ENCODE assay signal across 8 mouse cellular contexts in the genomic region with DNA sequence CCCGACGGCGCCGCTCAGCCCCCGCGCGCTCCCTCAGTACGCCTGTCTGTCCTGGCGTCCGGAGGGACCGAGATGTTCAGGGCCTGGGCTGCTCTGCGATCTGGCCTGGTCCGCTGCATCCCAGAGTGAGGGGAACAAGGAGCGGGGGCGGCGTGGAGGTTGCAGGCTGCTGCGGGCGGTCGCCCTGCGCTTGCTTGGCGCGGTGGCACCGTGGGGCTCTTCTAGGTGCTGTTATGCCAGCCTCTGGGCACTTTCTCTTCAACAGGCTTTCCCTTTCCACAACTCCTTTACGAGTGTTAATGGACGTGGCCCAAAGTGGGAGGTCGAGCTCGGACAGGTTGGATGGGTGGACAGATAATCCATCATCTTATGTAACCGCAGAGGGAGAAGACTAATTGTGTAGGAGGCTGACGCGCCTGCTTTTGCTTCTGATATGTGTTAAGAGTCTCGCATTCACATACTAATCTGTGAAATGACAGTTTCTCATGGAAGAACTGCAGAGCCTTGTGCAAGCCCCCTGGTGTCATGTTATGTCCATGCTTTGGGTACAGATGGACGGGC. TPM values are rescaled to one million over a fixed set of nuclear protein-coding genes. Genes with fewer than 3 reads are reported as not detected.
A peak's percentile ranks its signal among the peaks of the same experiment; 100 is the strongest.
DNase-seq lines count a peak whose midpoint lies in the region; ATAC-seq and TF ChIP-seq lines count a peak whose summit lies in the region.

No protein-coding gene starts in this region.

- no peak overlapping the region for H3K27ac ChIP-seq in thymus, adult 2 months (ENCODE audit: control insufficient read depth, insufficient read depth, low read length)
- H3K27ac ChIP-seq in heart, embryonic 14.5 days (replicated peaks in 1 of 2; ENCODE audit: control insufficient read depth in 1 of 2, insufficient read depth in 1 of 2, low read depth in 2 of 2, low read length in 2 of 2): peak overlapping the region in 1 of 2 experiments; percentile 42; a peak in 1 of 4 replicates
- 0 out of 2 replicates have a peak overlapping the region, but pooled peaks have one; percentile 52 for H3K27ac ChIP-seq in limb, embryonic 14.5 days (replicated peaks; ENCODE audit: low read depth, low read length)

- peaks cover 70% of the 10 kb centered on the region for H3K27me3 ChIP-seq in erythroblast, embryonic 14.5 days (ENCODE audit: control insufficient read depth)
- H3K27me3 ChIP-seq in thymus, adult 2 months (ENCODE audit: control insufficient read depth, insufficient read depth, low read length): no peaks in the 10 kb centered on the region
- H3K27me3 ChIP-seq in heart, embryonic 14.5 days (ENCODE audit: control insufficient read depth, insufficient read depth, low read length): peaks cover 15% of the 10 kb centered on the region
- H3K27me3 ChIP-seq in limb, embryonic 14.5 days (ENCODE audit: control insufficient read depth, insufficient read depth, low read length): no peaks in the 10 kb centered on the region

- peaks cover 3% of the 10 kb centered on the region; the same call in 1 of the 2 replicates for H3K9me3 ChIP-seq in erythroblast, embryonic 14.5 days (ENCODE audit: control insufficient read depth, low read length)
- no peaks in the 10 kb centered on the region for H3K9me3 ChIP-seq in heart, embryonic 14.5 days (ENCODE audit: control insufficient read depth, low read length)
- no peaks in the 10 kb centered on the region for H3K9me3 ChIP-seq in limb, embryonic 14.5 days (ENCODE audit: control insufficient read depth, low read length)

- H3K9ac ChIP-seq in heart, embryonic 14.5 days (ENCODE audit: low read length): peak overlapping the region; percentile 85
- H3K9ac ChIP-seq in limb, embryonic 14.5 days (ENCODE audit: low read depth, low read length, severe bottlenecking): peak overlapping the region; percentile 78

- TF ChIP-seq CTCF in thymus, adult 2 months (IDR thresholded peaks at IDR 0.05; ENCODE audit: borderline replicate concordance, control insufficient read depth, extremely low read depth, insufficient read depth, low read length, poor library complexity): no peak

- H3K4me1 ChIP-seq in erythroblast, embryonic 14.5 days (ENCODE audit: control insufficient read depth): peaks cover 18% of the 10 kb centered on the region
- H3K4me1 ChIP-seq in thymus, adult 2 months (replicated peaks; ENCODE audit: control insufficient read depth, insufficient read depth, low read length): peaks cover 41% of the 10 kb centered on the region
- peaks cover 8 to 30% of the 10 kb centered on the region in 2 experiments; a peak in 3 of 4 replicates for H3K4me1 ChIP-seq in heart, embryonic 14.5 days (ENCODE audit: control insufficient read depth in 2 of 2, insufficient read depth in 2 of 2, low read length in 2 of 2)
- peaks cover 34% of the 10 kb centered on the region for H3K4me1 ChIP-seq in limb, embryonic 14.5 days (ENCODE audit: control insufficient read depth, insufficient read depth, low read length)

- H3K36me3 ChIP-seq in erythroblast, embryonic 14.5 days (ENCODE audit: control insufficient read depth): no peaks in the 10 kb centered on the region
- no peaks in the 10 kb centered on the region for H3K36me3 ChIP-seq in thymus, adult 2 months (ENCODE audit: control insufficient read depth, insufficient read depth, low read length)
- no peaks in the 10 kb centered on the region for H3K36me3 ChIP-seq in heart, embryonic 14.5 days (ENCODE audit: control insufficient read depth, insufficient read depth, low read length)
- H3K36me3 ChIP-seq in limb, embryonic 14.5 days (ENCODE audit: control insufficient read depth, insufficient read depth, low read length): no peaks in the 10 kb centered on the region

- no peak for TF ChIP-seq POLR2A in thymus, adult 2 months (IDR thresholded peaks at IDR 0.05; ENCODE audit: control insufficient read depth, extremely low read depth, insufficient read depth, low read length, poor library complexity)
- TF ChIP-seq POLR2A in limb, embryonic 14.5 days (IDR thresholded peaks at IDR 0.05; ENCODE audit: borderline replicate concordance, extremely low read depth, insufficient read depth, insufficient read length): no peak

- peak; percentile 45 for DNase-seq in thymus, adult 2 months
- DNase-seq in thymus, postnatal 25 days: no peak
- no peak for DNase-seq in limb, embryonic 14.5 days (ENCODE audit: low spot score)
- peak; percentile 65 for DNase-seq in naive thymus-derived CD4-positive, alpha-beta T cell, adult 2 months (ENCODE audit: low read depth)
- DNase-seq in gastrocnemius, postnatal 10 days: no peak

- WGBS in thymus, adult 2 months: 4% methylated on average over 32 of the region's 32 CpGs
- 5% methylated on average over 30 of the region's 32 CpGs for WGBS in heart, embryonic 14.5 days
- WGBS in limb, embryonic 14.5 days: 4% methylated on average over 30 of the region's 32 CpGs

- peak overlapping the region; percentile 63 for H3K4me3 ChIP-seq in erythroblast, embryonic 14.5 days (replicated peaks)
- peak overlapping the region; percentile 68 for H3K4me3 ChIP-seq in thymus, adult 2 months (ENCODE audit: control insufficient read depth, insufficient read depth, low read length)
- H3K4me3 ChIP-seq in heart, embryonic 14.5 days (ENCODE audit: control insufficient read depth in 1 of 2, insufficient read depth in 1 of 2, low read depth in 1 of 2, low read length in 2 of 2): peak overlapping the region; percentile 57 to 74
- peak overlapping the region; percentile 76 for H3K4me3 ChIP-seq in limb, embryonic 14.5 days (replicated peaks; ENCODE audit: low read length)

- H3K4me2 ChIP-seq in heart, embryonic 14.5 days (ENCODE audit: low read length): peak overlapping the region; percentile 98
- peak overlapping the region; percentile 97 for H3K4me2 ChIP-seq in limb, embryonic 14.5 days (replicated peaks; ENCODE audit: low read depth, low read length, severe bottlenecking)

- no peak for ATAC-seq in erythroblast, adult 5-6 weeks (replicated peaks; ENCODE audit: low FRiP score, poor library complexity, severe bottlenecking)
- ATAC-seq in heart, embryonic 14.5 days (ENCODE audit: insufficient number of reproducible peaks, insufficient read depth, low FRiP score, low read depth): peak; percentile 16
- peak; percentile 0; the same call in 1 of the 2 replicates for ATAC-seq in limb, embryonic 14.5 days (ENCODE audit: low FRiP score, low read depth)

RNA-seq across cellular contexts. Expression of a gene that starts 0.9 kb away (rescaled TPM):
- polyA plus RNA-seq in erythroblast, embryonic 14.5 days (2012): 0.14 and 0.18 TPM in 2 replicates
- 0.42 and 3.5 TPM in 2 replicates for total RNA-seq in erythroblast, adult 5-6 weeks (2015; ENCODE audit: low replicate concordance)
- 1.6 and 2.5 TPM in 2 replicates for total RNA-seq in erythroblast, adult 5-6 weeks (2017; ENCODE audit: low replicate concordance)
- 53.7 and 59.8 TPM in 2 replicates for polyA plus RNA-seq in thymus, adult 2 months (2012; rRNA removed)
- polyA plus RNA-seq in heart, embryonic 14.5 days (2014; fragmentation: Nextera tagmentation; extraction: Ambion mirVana): 11.0 and 13.2 TPM in 2 replicates
- 29.5 and 36.5 TPM in 2 replicates for polyA plus RNA-seq in limb, embryonic 14.5 days (2012; rRNA removed)
- 23.4 and 28.1 TPM in 2 replicates for polyA plus RNA-seq in limb, embryonic 14.5 days (2014; fragmentation: Nextera tagmentation; extraction: Ambion mirVana)
- 1 to 10 TPM; 4.1 to 6.3 TPM for total RNA-seq in gastrocnemius, postnatal 10 days (2021)

RNA-seq across cellular contexts. Expression of a gene that starts 30.3 kb away (rescaled TPM):
- 2.7 and 3.0 TPM in 2 replicates for polyA plus RNA-seq in erythroblast, embryonic 14.5 days (2012)
- total RNA-seq in erythroblast, adult 5-6 weeks (2015; ENCODE audit: low replicate concordance): 5.9 and 7.7 TPM in 2 replicates
- total RNA-seq in erythroblast, adult 5-6 weeks (2017; ENCODE audit: low replicate concordance): 3.5 and 6.7 TPM in 2 replicates
- polyA plus RNA-seq in thymus, adult 2 months (2012; rRNA removed): 59.2 and 59.7 TPM in 2 replicates
- 62.4 and 65.4 TPM in 2 replicates for polyA plus RNA-seq in heart, embryonic 14.5 days (2014; fragmentation: Nextera tagmentation; extraction: Ambion mirVana)
- 55.8 and 59.4 TPM in 2 replicates for polyA plus RNA-seq in limb, embryonic 14.5 days (2012; rRNA removed)
- polyA plus RNA-seq in limb, embryonic 14.5 days (2014; fragmentation: Nextera tagmentation; extraction: Ambion mirVana): 96.0 and 101 TPM in 2 replicates
- 10 to 100 TPM; 30.8 to 33.5 TPM for total RNA-seq in gastrocnemius, postnatal 10 days (2021)

Comparison
In these comparisons a context has a peak if more than half of its experiments do, and no peak if none do; other contexts are left out.
1. DNase-seq: peak in thymus, adult 2 months (single experiment) and naive thymus-derived CD4-positive, alpha-beta T cell, adult 2 months (single experiment); none in thymus, postnatal 25 days (single experiment), limb, embryonic 14.5 days (single experiment) and gastrocnemius, postnatal 10 days (single experiment).
2. RNA of a gene that starts 0.9 kb away (polyA plus RNA-seq): 53.7 to 59.8 TPM in thymus, adult 2 months, 23.4 to 36.5 TPM in limb, embryonic 14.5 days and 11.0 to 13.2 TPM in heart, embryonic 14.5 days; 0.14 to 0.18 TPM in erythroblast, embryonic 14.5 days; every median in the first group is over 10 times any median in the second.
3. RNA of a gene that starts 30.3 kb away (polyA plus RNA-seq): 55.8 to 101 TPM in limb, embryonic 14.5 days, 62.4 to 65.4 TPM in heart, embryonic 14.5 days and 59.2 to 59.7 TPM in thymus, adult 2 months; 2.7 to 3.0 TPM in erythroblast, embryonic 14.5 days; every median in the first group is over 10 times any median in the second.
4. Peak in every context shown above with its lines, with median percentiles within 50 percentile points of each other: H3K4me3 ChIP-seq.